Mouse (Mus musculus): Measurements from ENCODE around the gene Zdhhc5.

Gene Zdhhc5

DNA sequence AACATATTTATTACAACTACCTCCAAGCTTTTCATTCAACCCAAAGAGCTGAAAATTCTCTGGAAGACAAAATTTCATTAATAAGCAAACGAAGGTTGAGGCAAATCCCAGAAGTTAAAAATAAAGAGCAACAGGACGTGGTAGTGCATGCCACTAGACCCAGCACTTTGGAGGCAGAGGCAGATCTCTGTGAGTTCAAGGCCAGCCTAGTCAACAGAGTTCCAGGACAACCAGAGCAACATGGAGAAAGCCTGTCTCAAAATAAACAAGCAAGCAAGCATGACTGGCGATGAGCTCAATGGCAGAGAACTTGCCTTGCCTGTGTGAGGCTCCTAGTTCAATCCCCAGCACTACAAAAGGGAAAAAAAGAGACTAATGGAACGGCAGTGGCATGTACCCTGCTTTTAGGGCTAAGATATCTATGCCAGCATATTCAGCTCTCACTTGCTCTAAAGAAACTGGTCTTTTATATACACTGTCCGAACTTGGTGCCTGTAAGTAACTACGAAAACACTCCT is 67.9 kb downstream of the Zdhhc5 start:
- DNase-seq (ENCODE audit: low spot score): no peak

DNA sequence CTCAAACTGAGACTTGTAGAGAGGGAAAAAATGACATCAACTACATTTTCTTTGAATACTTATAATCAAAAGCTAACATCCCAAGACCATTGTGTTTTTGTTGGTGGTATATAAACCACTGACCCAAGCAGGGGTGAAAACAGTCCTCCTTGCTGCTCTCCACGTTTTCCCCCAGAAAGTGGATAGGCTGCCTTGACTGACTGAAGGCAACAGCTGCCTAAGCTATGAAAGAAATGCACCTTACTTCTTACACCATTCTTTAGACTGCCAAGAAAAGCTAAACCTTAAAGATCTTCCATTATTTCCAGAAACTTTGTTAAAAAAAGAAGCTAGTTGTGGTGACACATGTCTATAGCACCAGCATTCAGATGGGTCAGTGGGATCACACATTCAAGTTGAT is 68.8 kb downstream of the Zdhhc5 start:
- DNase-seq (ENCODE audit: low spot score): no peak

DNA sequence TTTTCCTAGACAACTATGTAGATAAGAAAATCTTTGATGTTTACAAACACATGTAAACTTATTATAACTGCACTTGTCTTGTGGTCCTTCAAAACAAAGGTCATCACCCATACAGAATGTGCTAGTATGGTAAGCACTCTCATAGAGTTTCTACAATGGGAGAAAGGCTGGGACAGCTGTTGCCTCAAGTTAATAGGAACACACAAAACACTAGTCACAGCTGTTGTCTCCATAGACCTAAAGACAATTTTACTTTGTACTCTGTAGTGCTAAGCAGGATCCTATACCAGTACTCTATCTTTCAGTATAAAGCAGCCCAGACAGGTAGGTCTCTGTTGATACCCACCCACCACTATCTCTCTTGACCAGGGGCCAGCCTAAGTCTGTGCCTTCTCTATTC is 74.1 kb downstream of the Zdhhc5 start:
- no peak for DNase-seq (ENCODE audit: low spot score)

DNA sequence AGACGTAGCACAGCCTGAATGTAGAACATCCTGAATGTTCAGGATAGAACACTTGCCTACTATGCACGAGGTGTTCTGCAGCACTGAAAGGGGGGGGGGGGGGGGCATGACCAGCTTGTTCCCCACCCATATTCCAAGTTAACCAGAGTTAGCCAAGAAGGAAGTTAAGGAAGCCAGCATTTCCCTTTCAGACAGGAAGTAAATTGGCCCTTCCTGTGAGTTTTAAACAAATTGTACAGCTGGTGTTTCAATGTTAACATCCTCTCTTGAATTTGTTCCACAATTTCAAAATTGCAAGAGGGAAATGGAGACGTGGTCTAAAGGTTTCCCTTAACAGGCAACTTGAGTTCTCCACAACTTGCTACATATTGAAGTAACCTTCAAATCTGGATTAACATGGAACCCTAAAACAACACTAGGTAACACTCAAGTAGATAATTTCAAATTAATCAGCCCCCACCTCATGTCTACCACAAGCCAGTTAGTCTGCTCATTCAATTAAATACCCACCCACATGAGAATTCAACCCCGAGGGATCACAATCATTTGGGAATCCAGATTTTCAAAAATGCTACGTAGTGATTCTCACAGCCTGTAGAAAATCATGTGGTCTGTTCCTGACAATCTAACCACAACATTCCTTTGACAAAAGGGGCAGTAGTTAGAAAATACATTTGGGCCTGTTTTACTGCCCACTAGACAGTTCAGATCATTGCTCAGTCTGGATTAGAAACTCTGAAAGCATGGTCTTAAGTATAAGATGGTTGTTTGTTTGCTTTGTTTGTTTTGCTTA is 76.4 kb downstream of the Zdhhc5 start:
- DNase-seq (ENCODE audit: low spot score): no peak

All from layer of hippocampus, adult 9-10 months (tissue).